Mouse (Mus musculus) lung, postnatal 14 days (tissue): Measurements from ENCODE around the gene Fah.

Source experiments
- DNase-seq: peaks from one replicate; pipeline ENCODE4 v3.0.0; 2021

Fah gene

DNA sequence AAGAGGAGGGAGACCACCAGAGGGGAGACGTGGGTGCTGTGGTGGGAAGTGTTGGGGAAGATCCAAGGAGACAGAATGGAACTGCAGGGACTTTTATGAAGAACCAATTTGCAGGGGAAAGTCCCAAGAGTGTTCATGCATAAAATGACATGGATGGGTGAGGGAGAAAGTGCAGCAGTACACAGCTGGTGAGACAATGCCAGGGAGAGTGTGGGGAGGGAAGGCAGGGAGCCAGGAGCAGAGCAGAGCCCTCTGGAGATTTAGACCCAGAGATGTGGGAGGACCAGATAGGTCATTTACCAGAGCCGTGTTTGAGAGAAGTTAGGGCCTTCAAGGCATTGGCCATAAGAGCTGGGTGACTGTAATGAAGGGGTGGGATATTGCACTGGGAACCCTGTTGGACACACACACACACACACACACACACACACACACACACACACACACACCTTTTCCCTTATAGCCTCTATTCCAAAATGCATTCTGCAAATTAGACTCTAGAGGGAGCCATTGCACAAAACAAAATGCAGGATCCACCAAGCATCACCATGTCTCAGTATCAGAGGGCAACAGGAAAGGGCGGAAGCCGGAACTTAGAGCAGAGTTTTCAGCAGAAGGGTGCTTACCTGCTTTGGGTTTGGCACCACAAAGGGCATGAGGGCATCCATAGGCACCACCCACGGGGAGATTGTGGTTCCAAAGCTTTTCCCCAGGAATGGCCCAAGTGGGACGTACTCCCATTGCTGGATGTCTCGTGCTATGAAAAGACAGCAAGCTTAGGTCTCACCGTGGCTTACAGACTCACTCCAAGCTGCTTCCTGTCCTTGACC lies 12.2 kb downstream of the Fah start:
- peak; percentile 28 for DNase-seq

DNA sequence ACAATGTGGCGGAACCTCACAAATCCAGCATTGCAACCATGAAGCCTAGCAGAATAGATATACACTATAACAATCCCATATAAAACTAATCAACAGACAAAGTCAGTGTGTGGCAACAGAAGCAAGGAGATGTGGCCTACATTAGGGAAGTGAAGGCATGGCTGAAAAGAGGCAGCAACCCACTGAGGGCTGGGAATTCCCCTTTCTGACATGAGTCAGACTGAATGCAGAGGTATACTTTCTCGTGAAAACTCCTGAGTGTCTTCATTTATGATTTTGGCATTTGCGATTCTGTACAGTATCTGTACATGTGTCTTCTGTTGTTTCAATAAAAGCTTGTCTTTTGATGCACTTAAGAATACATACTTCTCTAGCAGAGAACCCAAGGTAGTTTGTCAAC lies 15.2 kb downstream of the Fah start:
- no peak for DNase-seq

DNA sequence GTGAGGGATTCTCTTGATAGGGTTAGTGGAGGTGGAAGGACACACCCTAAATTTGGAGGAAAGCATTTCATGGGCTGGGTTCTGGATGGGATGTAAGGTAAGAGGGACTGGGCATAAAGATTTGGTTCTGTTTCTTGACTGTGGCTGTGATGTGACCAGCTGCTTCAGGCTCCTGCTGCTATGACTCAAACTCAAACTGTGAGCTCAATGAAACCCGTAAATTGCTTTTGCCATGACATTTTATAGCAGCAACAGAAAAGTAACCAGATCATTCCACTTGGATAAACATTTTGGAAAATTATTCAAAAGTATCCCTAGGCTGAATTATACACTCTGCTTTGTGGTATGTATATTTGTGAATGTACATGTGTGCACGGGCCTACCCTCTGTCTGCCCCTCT lies 15.9 kb downstream of the Fah start:
- DNase-seq: no peak

DNA sequence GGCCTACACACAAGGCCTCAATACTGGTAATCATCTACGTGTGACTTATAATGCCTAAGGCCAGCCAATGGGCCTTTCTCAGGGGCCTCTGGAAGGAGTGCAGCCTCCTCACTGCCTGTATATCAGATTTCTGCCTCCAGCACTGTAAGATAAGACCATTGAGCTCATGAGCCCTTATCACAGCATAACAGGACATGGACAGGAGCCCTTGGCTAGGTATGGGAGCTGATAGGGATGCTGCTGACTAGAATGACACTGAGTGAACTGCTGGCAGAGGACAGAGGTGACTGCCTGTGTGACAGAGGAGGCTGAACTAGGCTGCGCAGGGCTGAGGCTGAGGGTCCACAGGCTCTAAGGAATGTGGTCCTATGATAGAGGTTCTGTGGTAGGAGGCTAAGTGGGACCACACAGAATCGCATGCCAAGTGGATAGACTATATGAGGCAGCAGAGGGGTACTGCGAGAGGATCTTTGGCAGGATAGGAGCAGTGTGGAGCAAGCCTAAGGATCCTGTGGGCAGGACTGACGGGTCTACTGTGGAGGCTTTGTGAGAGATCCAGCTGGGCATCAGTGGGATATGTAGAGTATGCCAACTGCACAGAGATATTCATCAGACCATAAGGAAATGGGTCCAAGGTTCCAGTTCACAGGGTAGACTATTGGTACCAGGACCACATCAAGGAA lies 19.3 kb downstream of the Fah start:
- DNase-seq: no peak

DNA sequence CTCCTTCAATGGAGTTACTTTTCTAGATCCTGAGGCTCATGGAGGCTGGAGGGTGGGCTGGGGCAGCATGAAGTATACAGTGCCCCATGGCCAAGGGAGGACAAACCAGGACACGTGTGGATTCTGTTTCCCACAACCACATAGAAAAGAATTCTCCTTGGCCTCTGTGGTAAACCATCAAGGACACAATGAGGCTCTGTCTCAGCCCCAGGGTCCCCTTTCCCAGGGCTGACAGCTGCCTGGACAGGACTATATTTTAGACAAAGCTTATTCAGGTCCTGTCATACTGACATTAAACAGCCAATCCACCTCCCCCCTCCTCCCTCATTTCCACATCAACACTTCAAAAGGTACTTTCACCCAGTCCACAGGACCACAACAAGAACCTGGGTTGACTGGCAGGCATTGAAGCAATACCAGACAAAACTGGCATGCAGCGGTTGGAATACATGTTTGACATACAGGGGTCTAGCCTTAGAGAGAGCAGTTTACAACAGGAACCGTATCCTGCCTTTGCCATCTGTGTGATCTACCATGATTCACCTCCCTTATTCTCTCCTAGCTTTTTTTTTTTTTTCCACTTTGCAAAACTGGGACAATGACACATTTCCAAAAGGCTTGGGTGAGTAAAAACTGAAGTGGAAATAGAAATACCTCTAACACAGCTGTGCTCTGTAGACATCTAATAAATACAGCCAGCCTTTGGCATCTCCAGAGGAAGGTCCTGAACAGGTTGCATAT lies 20.0 kb downstream of the Fah start:
- no peak for DNase-seq

DNA sequence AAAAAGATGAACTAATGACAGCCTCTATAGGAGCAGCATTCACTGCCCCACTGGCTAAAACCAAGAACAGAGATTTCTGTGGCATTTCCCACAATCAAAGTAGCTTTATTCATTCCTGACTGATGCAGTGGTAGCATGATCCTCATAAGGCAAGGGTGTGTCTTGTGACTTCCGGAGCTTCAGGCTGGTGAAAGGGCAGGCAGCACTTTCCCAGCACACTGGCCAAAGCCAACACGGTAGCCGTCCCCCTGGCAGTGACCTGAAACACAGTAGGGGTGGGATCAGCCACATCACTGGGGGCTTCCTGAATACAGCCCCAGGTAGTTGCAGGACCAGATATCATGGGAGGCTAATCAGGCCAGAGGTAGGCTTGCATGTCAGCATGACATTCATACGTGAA lies 21.4 kb downstream of the Fah start:
- no peak for DNase-seq

DNA sequence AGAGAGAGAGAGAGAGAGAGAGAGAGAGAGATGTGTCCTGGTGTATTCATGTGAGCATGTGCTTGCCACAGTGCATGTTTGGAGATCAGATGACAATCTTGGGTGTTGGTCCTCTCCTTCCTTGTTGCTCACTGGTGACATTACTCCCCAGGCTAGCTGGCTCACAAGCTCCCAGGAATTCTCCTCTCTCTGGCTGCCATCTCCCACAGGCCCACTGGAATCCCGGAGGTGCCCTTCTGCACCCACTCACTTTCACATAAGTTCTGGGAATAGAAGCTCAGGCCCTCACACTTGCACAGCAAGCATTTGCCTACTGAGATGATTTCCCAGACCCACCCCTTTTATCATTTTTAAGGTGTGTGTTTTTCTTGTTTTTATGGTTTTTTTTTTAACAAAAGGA lies 26.8 kb downstream of the Fah start:
- no peak for DNase-seq

DNA sequence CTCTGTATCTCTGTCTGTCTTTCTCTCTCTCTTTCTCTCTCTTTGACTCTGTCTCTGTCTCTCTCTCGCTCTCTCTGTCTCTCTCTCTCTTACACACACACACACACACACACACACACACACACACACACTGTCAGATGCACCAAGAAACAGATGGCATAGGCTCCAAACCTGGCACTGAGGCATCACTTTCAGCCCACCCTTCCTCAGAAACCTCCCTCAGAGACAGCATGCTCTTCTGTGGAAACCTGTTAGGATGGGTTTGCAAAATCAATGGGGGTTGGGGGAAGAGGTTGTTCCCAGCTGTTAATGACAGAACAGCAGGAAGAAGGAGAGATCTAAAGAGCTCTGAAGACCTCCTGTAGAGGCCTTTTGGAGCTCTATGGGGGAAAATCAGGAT lies 27.7 kb downstream of the Fah start:
- DNase-seq: no peak

DNA sequence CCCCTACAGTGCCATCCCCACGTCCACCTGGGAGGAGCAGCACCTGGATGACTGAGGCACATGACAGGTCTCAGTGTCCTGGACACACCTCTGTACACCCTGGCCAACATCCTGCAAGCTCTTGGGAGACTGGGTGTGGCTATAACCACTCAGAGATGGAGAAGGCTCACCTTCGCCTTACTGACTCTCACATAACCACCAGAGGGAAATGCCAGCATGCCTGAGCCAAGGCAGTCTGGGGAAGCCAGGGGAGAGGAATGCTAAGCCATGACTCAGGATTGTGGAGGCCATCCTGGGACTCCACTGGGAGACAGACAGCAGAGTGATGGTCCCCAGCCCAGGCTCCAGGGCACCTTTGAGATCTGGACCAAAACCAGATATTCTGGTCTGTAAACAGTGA lies 29.5 kb downstream of the Fah start:
- no peak for DNase-seq

DNA sequence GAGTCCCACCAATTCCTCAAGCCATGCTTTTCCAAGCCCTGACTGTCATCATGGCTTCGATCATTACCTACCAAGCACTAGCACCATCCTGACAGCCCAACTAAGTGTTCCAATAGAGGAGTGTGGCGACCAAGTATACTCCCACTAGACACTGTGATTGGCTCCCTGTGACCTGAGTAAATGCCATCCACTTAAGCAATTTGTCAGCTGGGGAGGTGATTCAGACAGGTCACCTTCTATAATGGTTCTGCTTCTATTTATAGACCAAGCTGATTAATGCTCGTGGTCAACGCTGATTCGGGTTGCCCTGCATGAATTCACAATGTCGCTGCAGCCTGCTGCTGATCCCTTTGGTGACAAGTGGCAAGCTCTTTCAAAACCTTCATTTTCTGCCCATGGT lies 40.3 kb downstream of the Fah start:
- no peak for DNase-seq

DNA sequence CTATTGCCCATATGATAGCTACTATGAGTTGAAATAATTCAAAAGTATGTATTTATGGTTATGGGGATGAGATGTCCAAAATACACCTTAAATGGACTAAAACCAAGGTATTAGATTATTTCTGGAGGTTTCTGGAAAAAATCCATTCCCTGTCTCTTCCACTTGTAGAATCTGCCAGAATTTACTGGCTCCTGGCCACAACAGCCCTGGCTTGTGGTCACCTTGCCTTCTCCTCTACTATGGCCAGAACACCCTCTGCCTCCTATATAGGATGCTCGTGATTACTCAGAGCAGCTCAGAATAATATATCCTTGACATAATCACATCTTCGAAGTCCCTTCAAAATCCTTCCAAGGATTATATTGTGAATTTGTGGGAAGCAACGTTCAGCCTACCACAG lies 42.3 kb downstream of the Fah start:
- no peak for DNase-seq

DNA sequence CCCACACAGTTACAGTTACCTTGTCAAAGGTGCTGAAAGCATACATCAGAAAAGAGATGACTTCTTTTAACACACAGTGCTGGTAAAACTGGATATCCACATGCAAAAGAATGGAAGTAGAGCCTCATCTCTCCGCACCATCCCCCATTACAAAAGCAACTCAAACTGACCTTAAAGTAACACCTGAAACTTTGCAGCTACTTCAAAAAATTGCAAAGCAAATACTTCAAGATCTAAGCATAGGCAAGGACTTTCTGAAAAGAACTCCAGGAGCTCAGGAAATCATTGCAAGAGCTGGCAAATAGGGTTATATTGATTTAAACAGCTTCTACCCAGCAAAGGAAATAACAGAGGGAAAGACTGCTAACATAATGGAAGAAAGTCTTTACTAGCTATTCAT lies 46.0 kb downstream of the Fah start:
- DNase-seq: no peak

DNA sequence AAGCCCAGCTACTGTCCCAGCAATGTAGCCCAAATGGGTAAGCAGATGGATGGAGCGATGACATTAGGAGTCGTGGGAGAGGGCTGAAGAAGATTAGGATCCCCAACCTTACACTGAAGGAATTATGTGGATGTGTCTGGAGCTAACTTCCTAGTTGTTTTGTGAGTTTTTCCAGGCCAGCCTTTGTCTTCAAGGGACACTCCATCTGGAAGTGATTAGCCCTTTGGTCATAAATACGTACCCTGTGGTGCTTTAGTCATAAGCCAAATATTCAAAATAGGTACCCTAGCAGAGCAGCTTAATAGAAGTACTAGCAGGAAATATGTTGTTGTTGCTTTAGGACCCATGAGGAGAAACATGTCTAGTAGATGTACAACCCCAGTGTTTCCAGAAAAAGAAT lies 49.2 kb downstream of the Fah start:
- no peak for DNase-seq

DNA sequence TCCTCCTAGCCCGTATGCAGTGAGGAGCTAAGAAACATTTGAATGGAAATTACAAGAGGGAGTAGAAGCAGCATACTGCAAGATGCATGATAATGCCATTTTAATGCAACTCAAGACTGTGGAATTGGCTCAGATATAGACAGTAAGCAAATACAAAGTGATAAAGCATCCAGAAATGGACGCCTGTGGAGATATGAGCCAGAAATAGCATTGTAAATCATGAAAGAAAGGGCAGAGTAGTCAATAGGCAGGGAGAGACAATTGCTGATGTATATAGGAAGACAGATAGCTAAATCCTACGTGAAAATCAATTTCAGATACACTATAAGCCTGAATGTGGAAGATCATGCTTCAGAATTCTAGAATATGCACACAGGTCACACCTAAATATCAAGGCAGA lies 51.2 kb downstream of the Fah start:
- DNase-seq: no peak

DNA sequence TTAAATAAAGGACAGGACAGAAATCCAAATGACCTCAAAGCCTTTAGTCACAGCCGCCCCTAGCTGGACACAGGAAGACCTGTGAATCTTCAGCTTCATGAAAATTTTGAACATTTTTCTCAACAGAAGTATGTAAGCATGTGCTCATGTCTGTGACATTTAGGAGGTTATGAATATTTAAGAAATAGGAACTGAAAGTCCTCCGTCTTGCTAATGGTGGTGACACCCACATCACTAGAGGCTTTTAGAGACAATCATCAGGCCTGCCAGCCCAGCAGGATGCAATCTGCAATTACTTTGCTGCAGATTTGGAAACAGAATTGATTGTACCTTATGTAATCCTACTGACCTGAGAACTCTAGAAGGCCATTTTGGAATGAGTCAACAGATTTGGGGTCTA lies 55.0 kb downstream of the Fah start:
- no peak for DNase-seq

DNA sequence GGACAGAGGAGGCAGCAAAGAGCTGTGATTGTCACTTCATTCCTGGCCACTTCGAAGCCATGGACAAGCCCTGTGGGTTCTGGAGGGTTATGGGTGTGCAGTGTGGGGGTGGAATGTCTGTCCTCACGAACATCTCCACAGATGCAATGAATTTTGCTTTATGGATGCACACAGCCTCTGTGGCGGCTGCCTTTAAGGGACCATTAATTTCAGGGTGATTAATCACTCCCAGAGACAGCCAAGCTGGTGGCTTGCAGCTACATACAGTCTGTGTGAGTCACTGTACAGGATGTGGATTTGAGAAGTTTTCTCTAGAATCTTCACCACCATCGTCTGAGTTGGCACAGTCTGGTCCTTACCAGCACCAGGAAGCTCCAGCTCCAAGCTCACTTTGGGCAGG lies 59.9 kb downstream of the Fah start:
- DNase-seq: no peak

DNA sequence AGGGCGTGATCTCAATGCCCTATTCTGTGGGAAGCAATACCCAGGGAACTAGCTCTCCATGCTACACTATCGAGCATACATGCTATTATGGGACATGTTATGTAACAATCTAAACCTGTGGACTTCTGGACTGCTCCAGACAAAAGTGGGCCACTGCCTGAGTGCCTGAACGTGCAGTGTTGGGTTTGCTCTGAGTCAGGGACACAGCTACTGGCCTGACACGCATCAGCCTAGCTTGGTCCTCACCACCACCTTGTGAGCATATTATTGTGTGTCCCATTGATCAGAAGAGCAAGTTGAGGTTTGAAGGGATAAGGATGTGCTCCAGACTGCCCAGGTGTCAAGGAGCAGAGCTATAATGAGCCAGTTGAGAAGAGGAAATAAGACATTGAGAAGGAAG lies 61.6 kb downstream of the Fah start:
- no peak for DNase-seq
